Mouse (Mus musculus) MEL (cell line): Measurements from ENCODE around the gene Rapgef2.
A peak's percentile ranks its signal among the peaks of the same experiment; 100 is the strongest.

Experiments used
- CHD1 ChIP-seq: IDR thresholded peaks from 2 replicates; pipeline ENCODE4 v1.6.1; 2012; ENCODE audit warnings: low read depth, mild to moderate bottlenecking, inconsistent platforms, low read length, improper control_type of control experiment
- CTCF ChIP-seq, 3 experiments: IDR thresholded peaks in 2 of 3; conservative IDR thresholded peaks in 1 of 3; 2 replicates each; pipeline ENCODE4 v1.5.1; 2011 to 2012; ENCODE audit warnings: low read length in 3 of 3, low read depth in 2 of 3, mild to moderate bottlenecking in 2 of 3, improper control_type of control experiment in 1 of 3, inconsistent platforms in 1 of 3, mixed read lengths in 1 of 3, moderate library complexity in 1 of 3; ENCODE audit not compliant: control insufficient read depth in 1 of 3, insufficient read depth in 1 of 3, poor library complexity in 1 of 3, severe bottlenecking in 1 of 3
- MAX ChIP-seq: IDR thresholded peaks from 2 replicates; pipeline ENCODE4 v1.6.1; 2011; ENCODE audit warnings: low read length, improper control_type of control experiment
- MEF2A ChIP-seq: IDR thresholded peaks from 2 replicates; pipeline ENCODE4 v1.6.1; 2014; ENCODE audit warnings: low read depth, mild to moderate bottlenecking, inconsistent platforms, low read length, improper control_type of control experiment; ENCODE audit not compliant: poor library complexity, insufficient replicate concordance, severe bottlenecking; ENCODE audit errors: extremely low read depth
- SIN3A ChIP-seq: IDR thresholded peaks from 2 replicates; pipeline ENCODE4 v1.6.1; 2012; ENCODE audit warnings: low read length, improper control_type of control experiment, inconsistent platforms
- TAL1 ChIP-seq: IDR thresholded peaks from 2 replicates; pipeline ENCODE4 v1.6.1; 2012; ENCODE audit warnings: mild to moderate bottlenecking, inconsistent platforms, low read length, moderate library complexity, mixed read lengths
- TBP ChIP-seq: IDR thresholded peaks from 2 replicates; pipeline ENCODE4 v1.8.0; 2011; ENCODE audit warnings: low read depth, low read length, improper control_type of control experiment
- ZC3H11A ChIP-seq: IDR thresholded peaks from 2 replicates; pipeline ENCODE4 v1.6.1; 2012; ENCODE audit warnings: low read depth, mild to moderate bottlenecking, inconsistent platforms, low read length, improper control_type of control experiment

GRCm38 (mm10) chr3:79269872-79270271 lies 16.4 kb downstream of the Rapgef2 start:
- no peak for TF ChIP-seq CHD1
- no peak for TF ChIP-seq ZC3H11A
- no peak for TF ChIP-seq MAX
- TF ChIP-seq TBP, result no peak
- TF ChIP-seq MEF2A, result no peak
- TF ChIP-seq TAL1, result no peak
- 0 out of 2 replicates have a peak, but pooled peaks have one; percentile 22 for TF ChIP-seq SIN3A
- TF ChIP-seq CTCF (IDR thresholded peaks at IDR 0.05 in 2 of 3, conservative IDR thresholded peaks at IDR 0.05 in 1 of 3; ENCODE audit: control insufficient read depth in 1 of 3, insufficient read depth in 1 of 3, low read depth in 2 of 3, low read length in 3 of 3, poor library complexity in 1 of 3, severe bottlenecking in 1 of 3), result no peak
